Mouse (Mus musculus) embryonic facial prominence, embryonic 15.5 days (tissue): ENCODE measurements around the gene Glcci1. TPM values are rescaled to one million over a fixed set of nuclear protein-coding genes. Genes with fewer than 3 reads are reported as not detected.

Experiments used
- ATAC-seq: fragments of 200-750 bp; cut with Nextera tagmentation; 2 replicates; pipeline ENCODE4 v1.8.0; 2017; ENCODE audit warnings: low read depth, moderate TSS enrichment; ENCODE audit not compliant: insufficient number of reproducible peaks, low FRiP score, low TSS enrichment
- H3K27ac ChIP-seq: fragments of 300-500 bp; sonication (generic); replicated peaks from 2 replicates; pipeline ENCODE4 v1.5.1; 2015; ENCODE audit warnings: mild to moderate bottlenecking, inconsistent platforms
- H3K27me3 ChIP-seq: fragments of 300-500 bp; sonication (generic); 2 replicates; pipeline ENCODE4 v1.6.1; 2015; ENCODE audit warnings: inconsistent platforms
- H3K36me3 ChIP-seq: fragments of 300-500 bp; sonication (generic); 2 replicates; pipeline ENCODE4 v1.6.1; 2015; ENCODE audit warnings: mild to moderate bottlenecking, inconsistent platforms
- H3K4me1 ChIP-seq: fragments of 300-500 bp; sonication (generic); 2 replicates; pipeline ENCODE4 v1.6.1; 2015; ENCODE audit warnings: inconsistent platforms
- H3K4me2 ChIP-seq: fragments of 300-500 bp; sonication (generic); replicated peaks from 2 replicates; pipeline ENCODE4 v1.6.1; 2015; ENCODE audit warnings: mild to moderate bottlenecking, inconsistent platforms
- H3K4me3 ChIP-seq: fragments of 300-500 bp; sonication (generic); replicated peaks from 2 replicates; pipeline ENCODE4 v1.5.1; 2015; ENCODE audit warnings: mild to moderate bottlenecking, inconsistent platforms
- H3K9ac ChIP-seq: fragments of 300-500 bp; sonication (generic); 2 replicates; pipeline ENCODE4 v1.6.1; 2015; ENCODE audit warnings: inconsistent platforms
- H3K9me3 ChIP-seq: fragments of 300-500 bp; sonication (generic); replicated peaks from 2 replicates; pipeline ENCODE4 v1.6.1; 2016; ENCODE audit warnings: inconsistent platforms
- WGBS: fragments of 180-500 bp; shearing (Covaris S2); methylation state at CpG from one replicate; pipeline ENCODE4 v1.1.7; 2015; 5-methylcytosine and 5-hydroxymethylcytosine counted together
- polyA plus RNA-seq: library from polyadenylated mRNA; unstranded; fragments of >200 nt; fragmentation: Nextera tagmentation; extraction: Ambion mirVana; gene quantifications from 2 replicates; pipeline ENCODE4 v1.2.1, GENCODE M21; 2015

Gene Glcci1
- polyA plus RNA-seq, 1 experiment from 2014 or later = 7.8 TPM

- Histone ChIP-seq H3K4me2 (no peak overlapping the region), H3K9ac (no peak overlapping the region), H3K9me3 (no peaks in the 10 kb centered on the region), H3K36me3 (no peaks in the 10 kb centered on the region), H3K27ac (no peak overlapping the region), H3K27me3 (no peaks in the 10 kb centered on the region), H3K4me3 (no peak overlapping the region), H3K4me1 (no peaks in the 10 kb centered on the region)
- WGBS = 96% methylated on average over 2 of the region's 2 CpGs
- no peak for ATAC-seq
These were observed 51.3 kb downstream of the Glcci1 start for GRCm38 (mm10) chr6:8560682-8561081.

- H3K9ac ChIP-seq = no peak overlapping the region
- H3K4me2 ChIP-seq = no peak overlapping the region
- no peaks in the 10 kb centered on the region for H3K9me3 ChIP-seq
- ATAC-seq = no peak
- H3K27ac ChIP-seq = no peak overlapping the region
- 0 out of 2 replicates have a peak, but pooled peaks cover 3% of the 10 kb centered on the region for H3K36me3 ChIP-seq
- H3K4me3 ChIP-seq = no peak overlapping the region
- 93% methylated on average over 9 of the region's 9 CpGs for WGBS
- no peaks in the 10 kb centered on the region for H3K4me1 ChIP-seq
- H3K27me3 ChIP-seq = no peaks in the 10 kb centered on the region
These were observed 73.0 kb downstream of the Glcci1 start for GRCm38 (mm10) chr6:8582377-8582776.

- no peak overlapping the region for H3K4me3 ChIP-seq
- H3K27ac ChIP-seq = no peak overlapping the region
- H3K9ac ChIP-seq = no peak overlapping the region
- 0 out of 2 replicates have a peak, but pooled peaks cover 3% of the 10 kb centered on the region for H3K36me3 ChIP-seq
- no peak overlapping the region for H3K4me2 ChIP-seq
- WGBS = 94% methylated on average over 3 of the region's 3 CpGs
- H3K4me1 ChIP-seq = no peaks in the 10 kb centered on the region
- ATAC-seq = no peak
- no peaks in the 10 kb centered on the region for H3K27me3 ChIP-seq
- H3K9me3 ChIP-seq = no peaks in the 10 kb centered on the region
These were observed 74.5 kb downstream of the Glcci1 start for GRCm38 (mm10) chr6:8583892-8584291.

- no peak overlapping the region for H3K9ac ChIP-seq
- no peaks in the 10 kb centered on the region for H3K27me3 ChIP-seq
- H3K27ac ChIP-seq = no peak overlapping the region
- 85% methylated on average over 9 of the region's 9 CpGs for WGBS
- H3K4me2 ChIP-seq = no peak overlapping the region
- ATAC-seq = no peak
- no peaks in the 10 kb centered on the region for H3K36me3 ChIP-seq
- no peaks in the 10 kb centered on the region for H3K9me3 ChIP-seq
- H3K4me1 ChIP-seq = no peaks in the 10 kb centered on the region
- no peak overlapping the region for H3K4me3 ChIP-seq
These were observed 82.3 kb downstream of the Glcci1 start for GRCm38 (mm10) chr6:8591665-8592064.

GRCm38 (mm10) chr6:8617369-8617768 lies 108.0 kb downstream of the Glcci1 start:
- H3K27me3 ChIP-seq = no peaks in the 10 kb centered on the region
- H3K4me3 ChIP-seq = no peak overlapping the region
- no peaks in the 10 kb centered on the region for H3K4me1 ChIP-seq
- no peak overlapping the region for H3K9ac ChIP-seq
- no peak overlapping the region for H3K4me2 ChIP-seq
- H3K27ac ChIP-seq = no peak overlapping the region
- ATAC-seq = no peak
- H3K9me3 ChIP-seq = no peaks in the 10 kb centered on the region
- no peaks in the 10 kb centered on the region for H3K36me3 ChIP-seq
- 74% methylated on average over 2 of the region's 2 CpGs for WGBS

- ATAC-seq = no peak
- no peaks in the 10 kb centered on the region for H3K4me1 ChIP-seq
- 72% methylated on average over 4 of the region's 4 CpGs for WGBS
- H3K27me3 ChIP-seq = no peaks in the 10 kb centered on the region
- H3K36me3 ChIP-seq = no peaks in the 10 kb centered on the region
- H3K4me2 ChIP-seq = no peak overlapping the region
- no peak overlapping the region for H3K9ac ChIP-seq
- H3K27ac ChIP-seq = no peak overlapping the region
- H3K4me3 ChIP-seq = no peak overlapping the region
- no peaks in the 10 kb centered on the region for H3K9me3 ChIP-seq
These were observed 110.4 kb downstream of the Glcci1 start for GRCm38 (mm10) chr6:8619582-8620350.

GRCm38 (mm10) chr6:8623045-8623444 lies 113.6 kb downstream of the Glcci1 start:
- Histone ChIP-seq H3K9me3 (no peaks in the 10 kb centered on the region), H3K4me3 (no peak overlapping the region), H3K9ac (no peak overlapping the region), H3K27ac (no peak overlapping the region), H3K4me1 (no peaks in the 10 kb centered on the region), H3K27me3 (no peaks in the 10 kb centered on the region), H3K36me3 (no peaks in the 10 kb centered on the region), H3K4me2 (no peak overlapping the region)
- WGBS = 75% methylated on average over 3 of the region's 3 CpGs
- ATAC-seq = no peak

- ATAC-seq = no peak
- Histone ChIP-seq H3K27me3 (no peaks in the 10 kb centered on the region), H3K4me1 (no peaks in the 10 kb centered on the region), H3K27ac (no peak overlapping the region), H3K4me3 (no peak overlapping the region), H3K36me3 (no peaks in the 10 kb centered on the region), H3K9ac (no peak overlapping the region), H3K9me3 (no peaks in the 10 kb centered on the region), H3K4me2 (no peak overlapping the region)
- 90% methylated on average over 8 of the region's 8 CpGs for WGBS
These were observed 118.8 kb downstream of the Glcci1 start for GRCm38 (mm10) chr6:8628226-8628625.

GRCm38 (mm10) chr6:8628715-8629267 lies 119.4 kb downstream of the Glcci1 start:
- Histone ChIP-seq H3K27ac (no peak overlapping the region), H3K36me3 (no peaks in the 10 kb centered on the region), H3K27me3 (no peaks in the 10 kb centered on the region), H3K9me3 (no peaks in the 10 kb centered on the region), H3K4me3 (no peak overlapping the region), H3K4me2 (no peak overlapping the region), H3K4me1 (no peaks in the 10 kb centered on the region), H3K9ac (no peak overlapping the region)
- WGBS = 90% methylated on average over 7 of the region's 7 CpGs
- no peak for ATAC-seq

GRCm38 (mm10) chr6:8630531-8630930 lies 121.1 kb downstream of the Glcci1 start:
- Histone ChIP-seq H3K36me3 (no peaks in the 10 kb centered on the region), H3K4me3 (no peak overlapping the region), H3K27ac (no peak overlapping the region), H3K4me1 (no peaks in the 10 kb centered on the region), H3K4me2 (no peak overlapping the region), H3K9me3 (no peaks in the 10 kb centered on the region), H3K27me3 (no peaks in the 10 kb centered on the region), H3K9ac (no peak overlapping the region)
- ATAC-seq = no peak
- 83% methylated on average over 7 of the region's 7 CpGs for WGBS

- Histone ChIP-seq H3K9me3 (no peaks in the 10 kb centered on the region), H3K4me1 (no peaks in the 10 kb centered on the region), H3K27me3 (no peaks in the 10 kb centered on the region), H3K4me2 (no peak overlapping the region), H3K9ac (no peak overlapping the region), H3K27ac (no peak overlapping the region), H3K4me3 (no peak overlapping the region), H3K36me3 (no peaks in the 10 kb centered on the region)
- no peak for ATAC-seq
- 75% methylated on average over 8 of the region's 8 CpGs for WGBS
These were observed 122.0 kb downstream of the Glcci1 start for GRCm38 (mm10) chr6:8631362-8631761.
